Mouse (Mus musculus) urinary bladder, adult 2 months (tissue): ENCODE results near the gene Syt13. TPM values are rescaled to one million over a fixed set of nuclear protein-coding genes. Genes with fewer than 3 reads are reported as not detected.

Experiments used
- DNase-seq: peaks from one replicate; pipeline ENCODE4 v3.0.0; 2022; ENCODE audit warnings: low spot score
- polyA plus RNA-seq: library from polyadenylated mRNA; depleted of rRNA; stranded (reverse); fragments of >200 nt; gene quantifications from 2 replicates; pipeline ENCODE4 v1.2.3, GENCODE M21; 2012

The Syt13 gene
- polyA plus RNA-seq, 1 experiment, result 0.62 TPM

GRCm38 (mm10) chr2:92964345-92964744, 49.4 kb downstream of the Syt13 start:
- no peak for DNase-seq

GRCm38 (mm10) chr2:92966257-92966656, 51.4 kb downstream of the Syt13 start:
- DNase-seq, result no peak

DNA sequence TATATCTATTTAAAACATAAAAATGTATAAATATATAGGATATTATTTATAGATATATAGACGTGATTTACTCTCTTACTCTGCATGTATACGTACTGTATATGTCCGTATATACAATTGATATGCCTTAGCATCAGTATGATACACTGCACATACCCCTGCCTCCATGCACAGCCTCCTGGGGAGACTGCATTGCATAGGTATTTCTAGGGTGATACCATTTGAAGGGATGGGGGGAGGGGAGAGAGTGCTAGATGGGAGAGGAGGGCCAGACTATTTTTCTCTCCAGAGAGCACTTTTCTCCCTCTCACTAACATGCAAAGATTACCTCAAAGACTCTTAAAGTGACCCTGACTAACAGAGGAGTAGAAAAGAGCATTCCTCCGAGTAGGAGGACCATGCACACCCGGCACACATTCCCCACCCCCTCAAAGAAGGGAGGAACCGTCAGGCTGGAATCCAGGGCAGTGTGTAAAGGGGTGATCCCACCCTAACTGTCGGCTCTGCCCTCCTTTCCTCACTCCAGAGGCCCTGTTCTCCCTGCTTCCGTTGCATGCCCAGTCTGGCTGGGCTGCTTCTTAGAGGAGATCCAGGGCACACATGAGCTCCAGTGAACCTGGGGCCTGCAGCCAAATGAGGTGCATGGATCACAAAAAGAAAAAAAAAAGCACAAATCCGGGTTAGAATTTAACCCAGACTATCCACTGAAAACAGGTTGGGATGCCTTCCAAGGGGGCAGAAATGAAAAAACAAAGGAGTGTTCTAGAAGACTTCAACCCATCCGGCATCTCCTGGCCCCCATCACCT, 52.3 kb downstream of the Syt13 start:
- DNase-seq, result no peak

DNA sequence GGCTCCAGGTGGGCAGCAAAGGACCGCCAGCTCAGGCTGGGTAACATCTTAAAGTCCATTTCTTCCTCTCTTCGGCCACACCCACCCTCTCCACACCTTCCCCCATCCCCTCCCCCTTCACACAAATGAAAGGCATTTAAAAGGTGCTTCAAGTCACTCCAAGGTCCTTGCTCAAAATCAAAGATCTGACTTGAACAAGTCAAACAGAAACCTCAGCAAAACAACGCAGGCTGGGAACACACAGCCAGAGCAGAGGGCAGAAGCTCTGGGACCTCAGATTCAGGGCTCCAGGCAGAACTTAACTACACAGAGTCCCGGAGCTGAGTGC, 52.9 kb downstream of the Syt13 start:
- no peak for DNase-seq

GRCm38 (mm10) chr2:92971069-92971468, 56.2 kb downstream of the Syt13 start:
- DNase-seq, result no peak

DNA sequence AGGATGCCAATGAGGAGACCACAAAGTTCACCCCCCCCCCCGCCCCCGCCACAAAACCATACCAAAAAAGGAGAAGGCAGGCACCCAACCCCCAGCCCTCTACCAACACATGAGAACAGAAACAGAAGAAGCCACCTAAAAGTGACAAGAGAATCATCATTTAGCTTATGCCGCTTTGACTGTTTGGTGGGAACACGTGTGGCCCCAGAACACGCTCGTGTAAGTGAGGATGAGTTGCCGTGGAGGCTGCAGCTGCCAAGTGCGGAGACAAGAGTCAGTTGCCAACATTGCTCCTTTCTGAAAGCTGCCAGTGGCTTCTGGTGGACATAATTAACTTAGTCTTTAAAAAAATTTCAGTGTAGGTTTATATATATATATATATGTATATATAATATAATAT, 56.6 kb downstream of the Syt13 start:
- no peak for DNase-seq

- no peak for DNase-seq
These were observed 57.2 kb downstream of the Syt13 start for GRCm38 (mm10) chr2:92972071-92972470.

- no peak for DNase-seq
These were observed 58.7 kb downstream of the Syt13 start for GRCm38 (mm10) chr2:92973646-92974045.

- no peak for DNase-seq
These were observed 60.3 kb downstream of the Syt13 start for GRCm38 (mm10) chr2:92975031-92975790.

GRCm38 (mm10) chr2:92980165-92980564, 65.3 kb downstream of the Syt13 start:
- no peak for DNase-seq

DNA sequence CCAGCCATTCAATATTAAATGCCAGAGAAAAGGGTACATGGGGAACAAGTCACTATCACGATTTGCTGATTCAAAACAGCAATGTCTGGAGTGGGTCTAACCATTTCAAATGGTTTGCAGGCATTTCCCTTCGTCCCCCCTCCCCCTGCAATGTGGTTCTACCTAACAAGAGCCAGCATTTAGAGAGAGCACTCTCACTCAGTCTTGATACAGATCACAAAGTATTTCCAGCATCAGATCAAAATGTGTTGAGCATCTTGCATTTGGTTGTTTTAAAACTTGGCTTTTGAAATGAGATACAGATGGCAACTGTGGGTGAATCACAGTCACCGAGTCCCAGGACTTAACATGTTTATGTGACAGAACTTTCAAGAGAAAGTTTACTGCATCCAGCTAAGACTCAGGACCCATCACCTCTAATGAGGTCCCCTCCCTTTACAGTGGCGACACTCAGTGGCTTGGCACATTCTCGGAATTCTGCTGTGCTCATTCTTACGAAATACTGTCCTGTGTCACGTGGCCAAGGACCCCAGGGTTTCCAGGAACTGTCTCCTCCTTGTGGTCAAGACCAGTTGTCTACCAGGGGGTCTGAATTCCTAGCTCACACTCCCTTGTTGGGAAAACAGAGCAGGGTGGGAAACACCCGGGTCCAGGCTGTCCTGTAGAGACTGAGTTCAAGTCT, 67.8 kb downstream of the Syt13 start:
- no peak for DNase-seq

DNA sequence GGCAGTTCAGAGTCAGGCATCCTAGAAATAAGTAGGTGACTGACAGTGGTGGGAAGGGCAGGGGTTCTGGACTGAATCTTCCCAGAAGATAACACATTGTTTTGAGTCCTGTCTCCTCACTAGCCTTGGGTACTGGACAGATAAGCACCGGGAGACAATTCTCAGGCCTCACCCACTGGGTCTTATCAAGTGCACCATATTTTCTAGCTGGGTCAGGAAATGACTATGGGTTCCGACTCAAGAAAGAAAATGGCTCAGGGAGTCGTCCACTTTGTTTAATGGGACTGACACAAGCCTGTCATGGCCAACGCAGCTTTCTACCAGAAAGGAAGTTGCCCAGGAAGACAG, 68.3 kb downstream of the Syt13 start:
- DNase-seq, result no peak

DNA sequence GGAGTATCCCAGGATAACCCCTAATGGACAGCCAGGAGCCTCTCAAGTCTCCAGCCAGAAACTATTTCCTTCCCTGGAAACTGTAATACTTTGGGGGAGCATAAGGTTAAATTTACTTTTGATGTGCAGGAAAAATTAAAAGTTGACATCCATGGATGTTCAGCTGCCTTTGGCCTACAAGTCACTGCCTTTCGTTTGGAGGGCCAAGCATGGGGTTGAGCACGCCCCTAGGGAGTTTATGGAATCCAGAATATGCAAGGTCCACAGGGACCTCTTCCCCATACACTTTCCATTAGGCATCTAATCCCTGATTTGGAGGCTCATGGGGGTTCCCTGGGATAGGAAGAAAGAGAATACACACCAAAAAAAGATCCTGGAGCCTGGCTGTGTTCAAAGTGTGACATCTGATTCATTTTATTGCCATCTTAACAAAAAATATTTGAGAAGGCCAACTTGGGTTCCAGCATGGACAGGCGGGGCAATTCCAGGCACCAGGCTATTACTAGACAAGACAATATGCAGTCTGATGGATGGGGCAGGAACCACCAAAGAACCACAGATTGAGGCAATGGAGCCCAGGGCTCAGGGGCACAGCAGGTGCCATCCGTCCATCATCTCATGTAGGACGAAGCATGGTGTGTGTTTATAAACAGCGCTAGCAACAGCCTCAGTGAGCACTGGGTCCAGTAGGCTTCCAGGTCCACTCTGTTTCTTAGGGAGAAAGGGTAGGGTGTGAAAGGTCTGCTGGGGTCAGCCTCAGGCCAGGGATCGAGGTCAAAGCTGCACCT, 69.6 kb downstream of the Syt13 start:
- no peak for DNase-seq

- DNase-seq, result no peak
These were observed 70.3 kb downstream of the Syt13 start for GRCm38 (mm10) chr2:92985171-92985570.

GRCm38 (mm10) chr2:92985600-92985999, 70.7 kb downstream of the Syt13 start:
- no peak for DNase-seq

- no peak for DNase-seq
These were observed 72.3 kb downstream of the Syt13 start for GRCm38 (mm10) chr2:92987108-92987618.

DNA sequence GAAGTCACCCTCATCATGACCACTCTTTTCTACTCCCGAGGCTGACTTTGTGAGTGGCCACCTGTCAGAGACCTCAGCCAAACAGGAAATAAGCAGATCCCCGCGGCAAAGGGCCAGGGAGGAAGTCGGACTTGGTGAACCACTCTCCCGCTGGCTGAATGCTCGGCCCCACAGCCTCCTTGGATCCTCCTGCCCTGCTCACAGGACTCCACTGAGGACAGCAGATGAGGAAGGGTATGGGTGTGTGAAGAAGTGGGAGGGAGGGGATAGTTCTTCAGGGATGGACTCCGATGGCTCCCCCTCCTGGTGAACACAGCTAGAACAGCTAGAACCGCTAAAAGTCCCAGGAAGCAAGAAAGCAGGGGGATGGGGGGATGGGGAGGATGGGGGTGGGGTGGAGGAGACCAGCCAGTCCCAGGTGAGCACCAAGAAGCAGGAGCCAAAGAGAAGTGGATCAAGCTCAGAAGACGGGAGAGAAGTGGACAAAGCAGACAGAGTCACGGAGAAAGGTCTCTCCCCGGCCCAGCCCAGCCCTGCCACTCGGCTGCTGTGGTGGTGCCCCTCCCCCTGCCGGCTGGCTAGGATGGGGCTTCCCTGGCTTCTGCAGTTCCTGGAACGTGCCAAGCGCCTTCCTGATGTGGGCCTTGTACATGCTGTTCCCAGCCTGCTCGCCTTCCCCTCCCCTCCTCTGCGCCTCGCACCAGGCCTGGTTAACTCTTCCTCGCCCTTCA, 73.2 kb downstream of the Syt13 start:
- no peak for DNase-seq

DNA sequence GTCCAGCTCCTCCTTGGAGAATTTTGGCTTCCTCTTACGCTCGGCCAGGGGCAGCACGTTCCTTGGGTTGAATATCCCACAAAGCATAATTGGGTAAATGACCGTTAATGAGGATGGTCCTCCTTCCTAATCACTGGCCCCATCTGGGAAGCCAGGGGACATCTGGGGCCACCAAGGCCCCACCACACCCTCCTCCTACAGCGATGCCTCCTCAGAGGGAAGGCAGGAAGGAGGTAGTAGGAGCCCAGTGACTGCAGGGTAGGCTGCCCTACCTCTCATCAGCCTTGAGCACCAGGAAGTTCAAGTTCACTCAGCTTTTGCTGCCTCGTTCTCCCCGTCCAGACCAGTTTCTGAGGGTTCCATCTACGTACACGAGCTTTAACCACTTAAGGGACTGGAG, 74.7 kb downstream of the Syt13 start:
- DNase-seq, result no peak

DNA sequence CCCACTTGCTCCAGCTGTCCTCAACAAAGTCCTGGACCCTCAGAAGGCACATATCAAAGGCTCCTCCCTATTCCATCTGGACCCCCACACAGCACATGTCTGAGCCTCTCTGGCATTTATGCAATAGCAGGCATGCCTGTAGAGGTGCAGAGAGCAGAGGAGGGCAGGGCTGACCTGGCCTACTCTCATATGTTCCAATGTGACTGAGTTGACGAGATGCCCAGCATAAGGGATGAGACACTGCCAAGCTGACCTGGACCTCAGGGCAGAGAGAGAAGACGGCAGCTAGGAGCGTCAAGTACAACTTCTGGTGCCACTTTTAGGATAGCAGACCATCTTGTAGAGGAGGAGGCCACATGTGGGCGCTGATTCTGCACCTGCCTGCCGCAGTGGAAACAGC, 77.1 kb downstream of the Syt13 start:
- DNase-seq, result no peak

DNA sequence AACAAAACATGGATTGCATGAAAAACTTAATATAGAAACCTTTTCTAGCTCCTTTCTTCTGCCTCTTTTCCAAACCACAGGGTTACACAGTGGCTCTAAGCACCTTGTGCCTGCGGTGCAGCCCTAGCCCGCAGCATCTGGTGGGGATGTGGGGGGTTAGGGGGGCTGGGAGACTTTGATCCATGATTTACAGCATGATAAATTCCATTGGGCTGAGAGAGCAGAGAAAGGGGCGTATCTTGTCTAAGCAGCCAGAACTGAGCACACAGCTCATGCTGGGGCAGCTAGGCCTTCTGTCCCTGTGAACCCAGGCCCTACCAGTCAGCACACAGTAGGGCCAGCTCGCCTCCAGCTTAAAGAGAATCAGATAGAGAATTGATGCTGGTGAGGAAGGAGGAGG, 90.1 kb downstream of the Syt13 start:
- no peak for DNase-seq
